Mouse (Mus musculus) frontal cortex, postnatal 14 days (tissue): Measurements from ENCODE around the gene 1700057G04Rik.
A peak's percentile ranks its signal among the peaks of the same experiment; 100 is the strongest.

Experiments used
- DNase-seq, 2 experiments: peaks; one replicate each; pipeline ENCODE4 v3.0.0; 2022; ENCODE audit warnings: low spot score in 2 of 2

Gene 1700057G04Rik

DNA sequence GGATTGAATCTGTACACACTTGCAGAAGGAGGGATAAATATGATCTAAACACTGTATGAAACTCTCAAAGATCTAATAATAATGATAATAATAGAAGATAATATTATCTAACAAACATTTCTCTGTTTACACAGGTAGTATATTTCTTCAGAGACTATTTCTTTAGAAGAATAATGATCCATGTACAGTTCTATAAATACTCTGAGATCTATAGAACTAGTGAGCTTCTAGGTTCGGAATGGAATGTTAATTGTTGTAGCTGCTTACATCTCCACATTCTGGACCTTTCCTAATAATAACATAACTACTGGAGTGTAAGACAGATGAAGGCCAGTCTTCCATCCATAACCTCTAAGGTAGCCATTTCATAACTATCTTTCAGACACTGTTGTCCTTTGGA lies at the start of gene 1700057G04Rik:
Gene 1700057G04Rik, plus strand, starts transcription at position 301 of the 400 bp plus-strand sequence.
- no peak for DNase-seq

DNA sequence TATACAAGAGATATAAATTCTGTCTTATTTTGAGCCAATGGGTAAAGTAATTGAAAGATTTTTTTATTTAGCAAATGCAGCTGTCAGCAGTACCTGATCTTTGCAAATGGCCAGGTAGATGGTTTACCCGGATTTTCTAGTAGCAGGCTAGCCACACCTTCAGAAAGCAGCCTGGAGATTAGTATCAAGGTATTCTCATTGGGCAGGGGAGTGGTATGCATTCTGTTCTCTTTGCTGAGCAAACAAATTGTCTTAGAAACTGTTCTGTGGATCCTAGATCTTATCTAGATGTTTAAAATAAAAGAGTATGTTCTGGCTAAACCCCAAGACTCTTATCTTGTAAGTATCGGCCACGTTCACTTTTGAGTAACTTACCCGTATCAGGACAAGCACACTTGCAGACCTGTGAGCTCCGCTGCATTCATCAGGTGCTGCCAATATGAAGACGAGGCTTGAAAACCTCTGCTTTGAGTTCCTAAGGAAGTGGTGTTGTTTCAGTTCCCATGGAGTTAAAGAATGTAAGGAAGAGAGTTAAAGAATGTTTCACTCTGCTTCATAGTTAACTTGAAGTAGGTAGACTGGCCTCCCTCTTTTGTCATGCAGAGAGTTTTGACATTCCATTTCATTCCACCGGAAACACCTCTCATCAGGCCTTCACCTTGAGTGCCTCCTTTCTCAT lies 48.6 kb upstream of the 1700057G04Rik start:
- DNase-seq, result no peak

DNA sequence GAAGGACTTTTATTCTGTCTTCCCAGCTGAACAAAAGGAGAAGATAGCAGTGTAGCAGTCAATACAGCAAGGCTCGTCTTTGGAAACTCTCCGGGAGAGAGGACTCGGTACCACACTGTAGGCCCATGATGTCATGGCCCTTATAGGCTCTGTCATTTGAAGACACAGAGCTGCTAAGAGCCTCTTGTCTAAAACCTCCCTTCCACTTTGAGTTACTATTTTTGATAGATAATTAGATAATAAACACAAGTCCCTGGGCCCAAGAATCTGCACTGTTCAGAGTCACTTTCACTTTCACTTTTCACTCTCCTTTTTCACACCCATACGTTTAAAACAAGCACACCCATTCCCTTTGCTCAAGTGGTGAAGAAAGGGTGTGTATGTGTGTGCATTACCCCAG lies 43.5 kb upstream of the 1700057G04Rik start:
- no peak for DNase-seq

DNA sequence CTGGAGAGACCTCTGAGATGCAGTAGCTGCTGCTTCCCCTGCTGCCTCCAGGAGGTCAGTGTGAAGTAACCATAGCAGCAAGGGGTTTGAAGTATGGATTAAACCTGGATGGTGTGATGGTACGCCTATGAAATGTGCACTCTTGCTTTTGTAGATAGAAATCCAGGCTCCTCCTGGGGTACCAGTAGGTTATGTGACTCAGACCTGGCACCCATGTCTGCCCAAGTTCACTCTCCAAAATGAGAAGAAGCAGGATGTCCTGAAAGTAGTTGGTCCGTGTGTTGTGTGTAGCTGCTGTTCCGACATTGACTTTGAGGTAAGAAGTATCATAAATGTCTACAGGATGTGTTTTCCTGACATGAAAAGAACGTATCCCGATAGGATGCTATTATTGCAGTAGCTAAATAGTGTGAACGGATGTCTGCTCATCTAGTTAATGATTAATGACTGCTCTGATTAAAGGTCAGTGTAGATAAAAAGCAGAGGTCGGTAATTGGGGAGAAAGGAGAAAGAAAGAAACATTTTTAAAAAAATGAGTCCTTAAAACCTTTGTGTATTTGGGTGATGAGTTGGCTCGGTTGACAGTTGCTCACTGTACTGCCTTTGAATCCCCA lies 42.5 kb upstream of the 1700057G04Rik start:
- DNase-seq, result no peak

GRCm38 (mm10) chr9:92267732-92268131 lies 41.4 kb upstream of the 1700057G04Rik start:
- DNase-seq, result no peak

GRCm38 (mm10) chr9:92269829-92270404 lies 39.3 kb upstream of the 1700057G04Rik start:
- DNase-seq, result no peak

DNA sequence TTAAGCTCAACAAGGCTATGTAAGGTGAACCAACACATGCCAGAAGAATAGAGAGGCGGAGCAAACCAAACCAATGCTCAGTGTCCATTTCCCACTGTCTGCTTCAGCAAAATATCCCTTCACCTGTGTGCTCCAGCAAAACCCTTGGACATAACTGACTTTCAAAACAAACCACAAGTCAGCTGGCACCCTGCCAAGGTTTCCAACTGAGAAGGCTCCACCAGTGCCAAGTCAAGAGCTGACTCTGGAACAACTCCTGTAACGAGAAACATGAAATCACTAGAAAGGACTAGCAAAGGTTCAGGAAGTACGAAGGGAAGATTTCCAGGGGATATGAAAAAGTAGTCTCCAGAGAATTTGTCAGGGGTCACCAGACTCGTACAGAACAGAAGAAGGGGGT lies 38.2 kb upstream of the 1700057G04Rik start:
- peak in 1 of 2 experiments; percentile 7 for DNase-seq

DNA sequence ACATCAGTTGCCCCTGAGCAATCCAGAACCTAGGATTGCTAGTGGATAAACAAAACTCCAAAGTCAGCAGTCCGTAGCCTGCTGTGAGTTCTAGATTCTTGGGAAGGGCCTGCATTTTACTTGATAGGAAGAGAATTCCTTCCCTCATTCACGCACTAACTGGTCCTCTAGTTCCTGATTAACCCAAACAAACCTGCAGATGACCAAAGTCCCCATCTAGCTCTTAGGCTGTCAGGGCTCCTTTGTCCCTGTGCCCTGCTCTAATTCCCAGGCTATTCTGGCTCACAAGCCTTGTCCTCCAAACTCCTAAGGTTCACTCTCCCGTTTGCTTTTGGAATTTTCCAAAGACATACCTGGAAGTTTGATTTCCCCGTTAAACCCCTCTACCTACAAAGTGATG lies 36.5 kb upstream of the 1700057G04Rik start:
- DNase-seq, result no peak

DNA sequence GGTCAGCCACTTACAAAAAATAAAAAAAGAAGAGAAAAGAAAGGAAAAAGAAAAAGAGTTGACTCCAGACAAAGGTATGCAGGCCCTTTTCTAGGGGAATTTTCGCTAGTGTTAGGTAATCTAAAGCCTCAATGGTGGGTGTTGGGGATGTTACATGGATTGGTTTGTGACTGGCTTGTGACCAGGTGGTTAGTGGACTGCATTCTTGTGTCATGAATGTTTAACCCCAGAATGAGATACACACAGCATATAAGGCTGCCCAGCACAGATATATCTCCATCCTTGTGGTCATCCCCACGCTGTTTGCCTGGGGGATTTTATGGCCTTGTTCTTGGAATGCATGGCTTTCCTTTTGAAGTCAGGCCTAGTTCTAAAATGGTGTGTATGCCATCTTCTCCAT lies 35.9 kb upstream of the 1700057G04Rik start:
- no peak for DNase-seq

DNA sequence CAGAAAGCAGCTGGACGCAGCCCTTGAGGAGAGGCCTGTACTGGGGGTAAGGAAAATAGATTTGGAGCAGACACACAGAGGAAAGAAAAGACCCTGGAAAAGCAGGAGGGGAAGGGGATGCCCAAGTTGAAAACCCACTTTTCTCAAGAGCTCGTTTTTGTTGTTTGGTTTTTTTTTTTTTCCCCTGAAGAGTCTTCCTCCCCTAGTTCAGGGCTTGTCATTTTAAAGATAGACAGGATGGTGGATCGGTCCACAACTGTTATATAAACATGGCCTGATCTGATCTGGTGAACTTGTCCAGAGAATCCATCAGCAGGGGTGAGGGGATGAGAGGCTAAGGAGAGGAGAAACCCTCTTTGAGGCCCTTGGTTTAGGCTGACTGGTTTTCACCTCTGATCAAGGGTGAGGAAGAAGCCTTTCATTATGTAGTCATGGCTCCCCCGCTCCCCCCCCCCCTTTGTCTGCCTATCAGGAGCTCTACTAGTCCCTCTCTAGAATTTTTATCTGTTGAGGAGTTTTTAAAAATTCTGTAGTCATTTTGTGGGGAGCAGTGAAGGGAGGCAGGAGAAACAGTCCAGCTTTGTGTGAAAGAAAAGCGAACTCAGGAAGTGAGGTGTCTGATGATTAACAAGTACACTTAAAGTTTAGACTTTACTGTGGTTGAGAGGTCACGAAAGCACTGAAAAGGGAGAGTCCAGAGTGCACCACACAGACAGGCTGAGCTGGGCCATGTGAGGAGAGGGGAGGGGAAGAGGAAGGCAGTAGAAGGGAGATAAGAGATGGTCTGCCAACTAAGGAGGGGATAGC lies 35.0 kb upstream of the 1700057G04Rik start:
- DNase-seq, result no peak

DNA sequence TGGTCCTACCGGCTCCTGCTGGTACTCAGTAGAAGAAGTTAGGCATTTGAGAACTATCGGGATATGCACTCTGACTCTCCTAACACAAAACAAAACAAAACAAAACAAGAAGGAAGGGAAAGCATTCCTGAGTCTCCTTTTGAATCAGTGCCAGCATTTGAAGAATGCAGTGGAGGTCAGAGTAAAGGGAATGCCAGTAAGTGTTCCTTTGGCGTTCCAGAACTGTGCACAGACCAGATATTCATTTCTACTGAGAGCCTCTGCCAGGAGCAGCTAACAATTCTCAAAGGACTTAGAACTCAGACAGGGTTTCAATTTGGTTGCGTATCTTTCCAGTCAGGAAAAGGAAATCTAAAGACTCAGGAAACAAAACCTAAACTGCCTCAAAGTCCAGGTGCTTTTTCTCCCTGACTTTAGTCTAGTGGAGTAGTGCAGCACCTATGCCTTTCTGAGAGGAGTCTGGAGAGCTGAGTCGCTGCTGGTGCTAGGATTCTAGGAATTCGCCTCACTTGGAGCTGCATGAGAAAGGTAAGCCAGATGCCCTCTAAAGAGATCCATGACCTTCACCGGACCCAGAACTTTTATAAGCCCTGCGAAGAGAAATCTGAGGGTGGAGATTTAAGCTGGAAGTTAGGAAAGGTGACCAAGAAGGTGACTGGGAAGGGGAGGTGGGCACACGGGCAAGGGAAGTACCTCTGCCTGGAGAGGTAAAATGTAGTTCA lies 33.5 kb upstream of the 1700057G04Rik start, which contains the start of gene Plscr2:
Gene Plscr2, plus strand, starts transcription at position 117 of the 722 bp plus-strand sequence.
- DNase-seq, result no peak

DNA sequence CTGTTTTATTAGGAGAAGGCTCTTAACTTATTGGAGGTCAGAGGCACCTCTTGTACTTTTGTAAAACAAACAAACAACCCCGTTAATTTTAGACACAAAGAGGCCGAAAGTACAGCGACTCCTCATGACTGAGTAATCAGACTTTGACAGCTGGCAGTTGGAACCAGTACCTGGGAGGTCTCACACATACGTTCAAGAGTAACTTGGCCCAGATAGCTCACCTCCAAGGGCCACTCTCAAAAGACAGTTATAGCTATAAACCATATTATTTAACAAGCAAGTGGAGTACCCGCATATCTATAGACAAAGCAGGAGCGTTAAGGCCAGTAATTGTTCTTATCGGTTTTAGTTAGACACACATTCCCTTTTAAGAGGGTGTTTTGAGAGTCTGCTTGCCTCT lies 32.8 kb upstream of the 1700057G04Rik start:
- no peak for DNase-seq

- DNase-seq, result no peak
Observed at GRCm38 (mm10) chr9:92280048-92280447, 29.1 kb upstream of the 1700057G04Rik start.

- no peak for DNase-seq
Observed at GRCm38 (mm10) chr9:92282563-92283171, 26.5 kb upstream of the 1700057G04Rik start.

DNA sequence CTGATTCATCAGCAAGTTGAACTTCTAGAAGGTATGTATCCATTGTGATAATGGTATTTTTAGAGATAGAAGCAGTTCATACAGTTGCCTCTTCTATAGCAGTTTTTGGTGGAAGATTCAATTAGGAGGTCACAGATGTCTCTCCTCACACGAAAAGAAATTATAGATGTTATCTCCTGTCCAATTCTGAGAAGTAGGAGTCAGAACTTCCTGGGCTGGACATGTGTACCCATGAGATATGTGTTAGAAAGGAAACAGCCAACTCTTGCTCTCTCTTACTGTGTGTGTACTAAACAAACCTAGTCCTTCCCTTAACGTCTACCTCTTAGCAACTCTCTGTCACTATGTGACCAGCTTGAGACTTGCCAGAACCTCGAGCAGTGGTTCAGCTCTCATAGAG lies 19.5 kb upstream of the 1700057G04Rik start:
- no peak for DNase-seq

- DNase-seq, result no peak
Observed at GRCm38 (mm10) chr9:92292169-92292568, 17.0 kb upstream of the 1700057G04Rik start.

- no peak for DNase-seq
Observed at GRCm38 (mm10) chr9:92292922-92293321, 16.3 kb upstream of the 1700057G04Rik start.

- no peak for DNase-seq
Observed at GRCm38 (mm10) chr9:92293560-92294548, 15.3 kb upstream of the 1700057G04Rik start.

- no peak for DNase-seq
Observed at GRCm38 (mm10) chr9:92298288-92298687, 10.9 kb upstream of the 1700057G04Rik start.

DNA sequence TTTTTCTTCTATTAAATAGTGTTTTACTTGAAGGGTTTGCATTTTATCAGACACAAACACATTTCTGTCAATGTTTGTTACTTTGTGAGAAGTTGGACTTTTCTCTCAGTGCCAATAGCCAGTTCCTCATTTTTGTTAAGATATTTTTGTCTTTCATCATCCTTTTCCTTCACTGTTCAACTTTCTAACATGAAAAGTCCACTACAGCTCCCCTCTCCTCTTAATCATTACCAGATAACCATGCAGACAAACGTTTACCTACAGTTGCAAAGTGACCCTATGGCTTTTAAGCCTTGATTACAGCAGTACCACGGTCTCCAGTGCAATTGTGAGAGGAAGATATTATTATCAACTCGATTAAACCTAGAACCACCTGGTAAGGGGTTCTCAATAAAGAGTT lies 8.0 kb upstream of the 1700057G04Rik start:
- no peak for DNase-seq
